Mouse (Mus musculus) cerebellum, adult 18-20 months (tissue): ENCODE data around the gene Hnrnpd.
A peak's percentile ranks its signal among the peaks of the same experiment; 100 is the strongest.

ENCODE experiments used
- DNase-seq, 2 experiments: peaks; one replicate each; pipeline ENCODE4 v3.0.0; 2021

Gene Hnrnpd

DNA sequence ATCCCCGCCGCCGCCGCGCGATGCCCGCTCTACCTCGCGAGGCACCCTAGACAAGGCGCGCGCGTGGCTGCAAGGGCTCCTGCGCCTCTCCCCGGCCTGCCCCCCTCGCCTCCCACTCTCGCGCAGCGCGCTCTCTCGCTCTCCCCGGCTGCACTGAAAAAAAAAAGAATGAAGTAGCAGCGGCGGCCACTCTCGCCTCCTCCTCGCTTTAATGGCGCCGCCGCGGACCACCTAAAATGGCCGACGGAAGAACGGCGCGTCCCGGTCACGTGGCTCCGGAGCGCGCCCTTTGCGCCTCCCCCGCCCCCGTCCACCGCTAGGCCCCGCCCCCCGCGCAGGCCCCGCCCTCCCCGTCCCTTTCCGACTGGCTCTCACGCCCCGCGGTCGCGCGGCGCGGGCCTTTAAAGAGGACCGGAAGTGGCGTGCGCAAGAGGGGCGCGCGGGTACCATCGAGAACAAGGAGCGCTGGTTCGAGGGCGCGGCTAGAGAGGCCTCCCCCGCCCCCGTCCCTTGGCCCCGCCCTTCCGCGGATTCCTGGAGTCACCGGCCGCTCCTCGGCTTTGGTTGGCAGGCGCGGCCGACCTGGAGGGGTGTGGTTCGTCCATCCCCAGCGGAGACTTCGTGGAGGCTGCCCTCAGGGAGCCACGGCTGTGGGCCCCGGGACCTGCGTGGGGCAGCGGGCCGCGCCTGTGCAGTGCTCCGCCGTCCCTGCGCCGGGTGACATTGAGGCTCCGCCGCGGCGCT is at the start of gene Hnrnpd, which contains the start of gene 4930524J08Rik:
TSS of gene Hnrnpd (minus strand) at position 240 of the 744 bp plus-strand sequence.
TSS of gene 4930524J08Rik (plus strand) at position 363 of the 744 bp plus-strand sequence.
- DNase-seq: peak; percentile 95

GRCm38 (mm10) chr5:100024868-100025267 is 46.1 kb upstream of the Hnrnpd start:
- DNase-seq: no peak

- peak; percentile 53 to 56 for DNase-seq
These were observed 45.7 kb upstream of the Hnrnpd start for GRCm38 (mm10) chr5:100024403-100024802.

GRCm38 (mm10) chr5:100020089-100020488 is 41.4 kb upstream of the Hnrnpd start:
- no peak for DNase-seq

DNA sequence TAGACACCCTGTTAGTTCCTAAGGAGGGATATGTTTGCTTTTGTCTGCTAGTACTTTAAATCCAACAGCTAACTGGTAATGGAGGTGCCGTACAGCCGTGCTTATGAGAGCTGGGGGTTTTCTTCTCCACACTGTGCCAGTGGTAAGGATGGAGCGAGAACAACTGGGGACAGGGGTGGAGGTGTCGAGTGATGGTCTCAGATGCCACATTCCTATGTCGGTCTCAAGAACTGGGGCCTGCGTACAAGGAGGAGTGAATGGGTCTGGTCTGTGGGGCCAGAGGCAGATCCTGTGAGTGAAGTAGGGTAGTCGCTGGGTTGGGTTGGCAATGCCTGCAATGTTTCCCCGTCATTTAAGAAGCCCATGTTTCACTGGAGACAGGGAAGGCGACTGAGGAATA is 33.9 kb upstream of the Hnrnpd start:
- DNase-seq: no peak

GRCm38 (mm10) chr5:100008485-100008884 is 29.7 kb upstream of the Hnrnpd start:
- no peak for DNase-seq

GRCm38 (mm10) chr5:100007040-100007375 is 28.3 kb upstream of the Hnrnpd start:
- no peak for DNase-seq

DNA sequence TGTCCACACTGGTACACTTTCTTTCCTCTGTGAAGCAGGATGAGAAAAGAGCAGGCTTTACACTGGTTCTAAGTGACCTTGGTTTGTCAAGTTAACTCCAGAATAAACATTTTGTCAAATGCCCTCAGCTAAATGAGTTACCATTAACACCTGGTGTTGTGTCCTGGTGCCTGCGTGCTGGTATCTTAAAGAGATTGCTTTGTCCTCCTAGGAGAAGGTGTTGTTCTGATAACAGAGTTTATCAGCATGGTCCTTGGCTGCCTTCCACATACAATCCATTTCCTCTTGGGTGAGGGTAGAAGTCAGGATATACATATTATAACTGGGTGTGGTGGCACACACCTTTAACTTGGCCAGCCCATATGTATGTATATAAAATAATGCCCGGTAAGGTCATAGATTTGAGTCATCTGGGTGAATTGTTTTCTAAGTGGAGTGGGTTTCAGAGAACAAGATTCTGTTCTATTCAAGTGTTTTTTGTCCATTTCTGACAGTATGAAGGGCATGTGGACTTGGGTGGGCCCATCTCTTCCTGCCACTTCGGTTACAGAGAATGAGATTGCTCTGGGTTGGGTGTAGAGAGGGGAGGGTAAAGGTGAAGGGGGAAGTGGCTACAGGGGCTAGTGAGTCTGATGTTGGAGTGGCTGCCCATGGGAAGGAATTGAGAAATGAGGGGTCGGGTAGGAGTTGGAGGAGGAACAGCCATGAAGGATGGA is 27.7 kb upstream of the Hnrnpd start:
- no peak for DNase-seq

GRCm38 (mm10) chr5:100005896-100006295 is 27.2 kb upstream of the Hnrnpd start:
- DNase-seq: no peak

DNA sequence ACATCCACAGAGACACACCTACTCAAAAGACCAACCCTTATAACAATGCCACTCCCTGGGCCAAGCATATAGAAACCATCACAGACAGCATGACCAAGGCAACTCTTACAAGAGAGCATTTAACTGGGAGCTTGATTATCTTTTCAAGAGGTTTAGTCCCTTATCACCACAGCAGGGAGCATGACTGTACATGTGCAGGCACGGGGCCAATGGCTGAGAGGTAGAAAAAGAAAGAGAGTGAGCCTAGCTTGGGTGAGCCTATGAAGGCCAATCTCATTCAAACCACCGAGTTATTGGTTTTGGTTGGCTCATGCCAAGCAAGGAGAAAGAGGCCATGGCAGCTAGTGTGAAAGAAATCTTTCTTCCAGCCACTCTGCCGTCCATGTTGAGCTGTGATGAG is 26.7 kb upstream of the Hnrnpd start:
- no peak for DNase-seq

GRCm38 (mm10) chr5:100003895-100004294 is 25.2 kb upstream of the Hnrnpd start:
- no peak for DNase-seq

GRCm38 (mm10) chr5:100000500-100000899 is 21.8 kb upstream of the Hnrnpd start:
- no peak for DNase-seq

DNA sequence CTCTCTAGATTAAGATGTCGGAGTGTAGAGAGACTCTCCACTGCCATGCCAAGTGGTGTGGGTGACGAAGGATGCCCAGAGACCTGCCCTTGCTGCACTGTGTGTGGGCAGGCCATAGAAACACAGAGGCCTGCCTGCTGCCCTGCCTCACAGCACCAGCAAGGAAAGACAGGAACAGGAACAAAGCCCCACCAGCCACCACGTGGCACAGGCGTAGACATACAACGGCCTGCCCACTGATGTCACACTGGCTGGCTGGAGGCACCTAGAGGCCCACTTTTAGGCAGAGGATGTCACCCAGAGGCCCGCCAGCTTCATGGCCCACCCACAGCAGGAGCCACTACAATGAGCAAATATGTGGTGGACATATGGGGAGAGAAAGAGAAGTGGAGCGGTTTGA is 21.3 kb upstream of the Hnrnpd start:
- DNase-seq: no peak

DNA sequence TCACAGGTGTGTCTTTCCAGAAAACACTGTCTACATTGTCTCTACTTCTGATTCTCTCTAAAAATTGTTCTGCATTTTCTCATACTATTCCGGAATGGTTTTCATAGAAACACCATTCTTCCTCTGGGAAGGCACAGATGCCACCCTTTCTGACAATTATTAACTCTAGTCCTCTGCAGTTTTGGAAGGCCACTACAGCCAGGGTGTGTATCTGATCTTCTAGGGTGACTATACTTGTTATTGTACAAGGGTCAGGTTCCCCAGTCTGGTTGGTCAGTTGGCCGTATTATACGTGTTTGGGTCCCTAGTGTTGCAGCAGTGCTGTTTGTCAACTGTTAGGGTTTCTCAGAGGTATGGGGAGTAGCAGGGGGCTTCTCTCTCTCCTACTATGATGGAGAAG is 15.9 kb upstream of the Hnrnpd start:
- no peak for DNase-seq

- DNase-seq: no peak
These were observed 15.4 kb upstream of the Hnrnpd start for GRCm38 (mm10) chr5:99994166-99994565.

GRCm38 (mm10) chr5:99983452-99984061 is 4.8 kb upstream of the Hnrnpd start:
- DNase-seq: no peak

DNA sequence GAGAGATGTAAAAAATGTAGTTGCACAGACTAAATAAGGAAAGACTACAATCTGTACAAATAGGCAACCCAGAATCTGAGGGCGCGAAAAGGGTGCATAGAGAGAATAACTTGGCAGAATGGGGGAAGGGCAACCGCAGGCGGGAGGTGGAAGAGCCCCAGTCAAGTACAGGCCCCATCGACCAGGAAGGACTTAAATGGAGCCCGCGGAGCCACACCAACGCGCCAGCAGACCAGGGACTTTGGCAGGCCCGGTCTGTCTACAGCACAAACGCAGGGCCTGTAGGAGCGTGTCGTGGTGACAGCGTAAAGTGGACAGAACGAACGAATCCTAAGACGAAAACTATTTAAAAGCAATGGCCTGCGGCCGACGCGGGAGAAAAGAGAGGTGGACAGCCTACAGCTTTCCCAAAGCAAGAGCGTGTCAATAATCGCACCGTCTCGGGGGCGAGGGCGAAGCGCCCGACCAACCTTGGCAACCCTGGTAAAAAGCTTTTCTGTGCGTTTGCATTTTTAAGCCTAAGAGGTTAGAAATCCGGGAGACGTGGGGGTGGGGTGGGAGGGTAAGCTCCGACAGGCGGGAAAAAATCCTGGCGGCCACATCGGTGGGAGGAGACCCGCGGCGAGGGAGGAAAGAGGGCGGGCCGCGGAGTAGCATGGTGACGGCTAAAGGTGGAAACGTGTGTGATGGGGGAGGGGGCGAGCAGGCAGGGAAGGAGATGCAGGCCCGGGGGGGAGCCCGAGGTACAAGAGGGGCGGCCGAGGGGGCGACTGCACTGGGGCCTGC is 1.0 kb downstream of the Hnrnpd start:
- DNase-seq: peak; percentile 74 to 77

- DNase-seq: no peak
These were observed 2.3 kb downstream of the Hnrnpd start for GRCm38 (mm10) chr5:99976334-99976955.

DNA sequence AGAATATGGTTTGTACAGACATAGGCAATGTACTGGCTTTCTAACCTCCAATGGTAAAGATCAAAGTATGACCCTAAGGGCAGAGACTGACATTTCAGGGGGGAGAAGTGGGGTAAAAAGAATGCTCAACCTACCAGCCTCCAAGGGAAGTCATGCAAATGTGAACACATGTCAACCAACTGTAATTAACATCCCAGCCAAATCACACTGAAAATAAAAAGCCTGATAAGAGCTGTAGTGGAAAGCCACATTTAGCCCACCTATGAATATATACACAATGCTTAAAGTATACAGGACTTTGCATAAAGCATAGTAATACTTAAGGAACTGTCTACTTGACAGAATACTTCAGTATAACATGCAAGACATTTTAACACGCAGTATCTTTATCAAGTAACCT is 3.0 kb downstream of the Hnrnpd start:
- no peak for DNase-seq

- DNase-seq: peak; percentile 17 to 29
These were observed 3.7 kb downstream of the Hnrnpd start for GRCm38 (mm10) chr5:99975061-99975460.

- DNase-seq: no peak
These were observed 4.8 kb downstream of the Hnrnpd start for GRCm38 (mm10) chr5:99973941-99974340.

- no peak for DNase-seq
These were observed 18.8 kb downstream of the Hnrnpd start for GRCm38 (mm10) chr5:99959960-99960359.
